Mouse (Mus musculus) liver, embryonic 12.5 days (tissue): ENCODE results near the gene Fryl. TPM values are rescaled to one million over a fixed set of nuclear protein-coding genes. Genes with fewer than 3 reads are reported as not detected.

Source experiments
- ATAC-seq: fragments of 200-750 bp; cut with Nextera tagmentation; 2 replicates; pipeline ENCODE4 v1.8.0; 2017; ENCODE audit warnings: moderate number of reproducible peaks, mild to moderate bottlenecking, moderate library complexity
- H3K27ac ChIP-seq: fragments of 300-500 bp; sonication (generic); 2 replicates; pipeline ENCODE4 v1.5.1; 2016; ENCODE audit warnings: mild to moderate bottlenecking
- H3K27me3 ChIP-seq: fragments of 300-500 bp; sonication (generic); replicated peaks from 2 replicates; pipeline ENCODE4 v1.6.1; 2016; ENCODE audit warnings: mild to moderate bottlenecking, moderate library complexity
- H3K36me3 ChIP-seq: fragments of 300-500 bp; sonication (generic); 2 replicates; pipeline ENCODE4 v1.6.1; 2016; ENCODE audit warnings: mild to moderate bottlenecking, moderate library complexity
- H3K4me1 ChIP-seq: fragments of 300-500 bp; sonication (generic); 2 replicates; pipeline ENCODE4 v1.6.1; 2016
- H3K4me2 ChIP-seq: fragments of 300-500 bp; sonication (generic); 2 replicates; pipeline ENCODE4 v1.6.1; 2016; ENCODE audit warnings: mild to moderate bottlenecking, moderate library complexity
- H3K4me3 ChIP-seq: fragments of 300-500 bp; sonication (generic); 2 replicates; pipeline ENCODE4 v1.5.1; 2016; ENCODE audit warnings: mild to moderate bottlenecking, moderate library complexity
- H3K9ac ChIP-seq: fragments of 300-500 bp; sonication (generic); 2 replicates; pipeline ENCODE4 v1.6.1; 2016; ENCODE audit warnings: mild to moderate bottlenecking, moderate library complexity
- H3K9me3 ChIP-seq: fragments of 300-500 bp; sonication (generic); replicated peaks from 2 replicates; pipeline ENCODE4 v1.6.1; 2016; ENCODE audit warnings: mild to moderate bottlenecking, moderate library complexity
- WGBS: fragments of 180-500 bp; shearing (Covaris S2); methylation state at CpG from one replicate; pipeline ENCODE4 v1.1.7; 2016; ENCODE audit not compliant: insufficient replicate concordance; 5-methylcytosine and 5-hydroxymethylcytosine counted together
- polyA plus RNA-seq: library from polyadenylated mRNA; unstranded; fragments of >200 nt; fragmentation: Nextera tagmentation; extraction: Ambion mirVana; gene quantifications from 2 replicates; pipeline ENCODE4 v1.2.1, GENCODE M21; 2016

Fryl gene
- polyA plus RNA-seq, 1 experiment from 2014 or later = 46.3 TPM

- H3K36me3 ChIP-seq = 0 out of 2 replicates have a peak, but pooled peaks cover 5% of the 10 kb centered on the region
- WGBS = 60% methylated on average over 5 of the region's 5 CpGs
- H3K4me1 ChIP-seq = peaks cover 37% of the 10 kb centered on the region
- H3K4me2 ChIP-seq = no peak overlapping the region
- H3K9me3 ChIP-seq = no peaks in the 10 kb centered on the region
- ATAC-seq = peak; percentile 55; the same call in 1 of the 2 replicates
- no peak overlapping the region for H3K27ac ChIP-seq
- no peak overlapping the region for H3K9ac ChIP-seq
- H3K27me3 ChIP-seq = no peaks in the 10 kb centered on the region
- H3K4me3 ChIP-seq = no peak overlapping the region
Observed at GRCm38 (mm10) chr5:73168769-73169272, 87.6 kb downstream of the Fryl start.

- H3K4me2 ChIP-seq = no peak overlapping the region
- peaks cover 33% of the 10 kb centered on the region for H3K4me1 ChIP-seq
- H3K9ac ChIP-seq = no peak overlapping the region
- no peaks in the 10 kb centered on the region for H3K27me3 ChIP-seq
- no peaks in the 10 kb centered on the region for H3K9me3 ChIP-seq
- ATAC-seq = no peak
- H3K36me3 ChIP-seq = 0 out of 2 replicates have a peak, but pooled peaks cover 5% of the 10 kb centered on the region
- 87% methylated on average over 18 of the region's 18 CpGs for WGBS
- H3K4me3 ChIP-seq = no peak overlapping the region
- H3K27ac ChIP-seq = no peak overlapping the region
Observed at GRCm38 (mm10) chr5:73167976-73168768, 88.2 kb downstream of the Fryl start.

- no peaks in the 10 kb centered on the region for H3K27me3 ChIP-seq
- 0 out of 2 replicates have a peak, but pooled peaks cover 10% of the 10 kb centered on the region for H3K36me3 ChIP-seq
- no peak for ATAC-seq
- no peak overlapping the region for H3K9ac ChIP-seq
- H3K9me3 ChIP-seq = no peaks in the 10 kb centered on the region
- no peak overlapping the region for H3K4me2 ChIP-seq
- peaks cover 11% of the 10 kb centered on the region; the same call in 1 of the 2 replicates for H3K4me1 ChIP-seq
- H3K27ac ChIP-seq = no peak overlapping the region
- 82% methylated on average over 6 of the region's 6 CpGs for WGBS
- no peak overlapping the region for H3K4me3 ChIP-seq
Observed at GRCm38 (mm10) chr5:73163970-73164369, 92.4 kb downstream of the Fryl start.

- WGBS = 90% methylated on average over 2 of the region's 2 CpGs
- Histone ChIP-seq H3K9ac (no peak overlapping the region), H3K27ac (no peak overlapping the region), H3K4me1 (peaks cover 7% of the 10 kb centered on the region), H3K27me3 (no peaks in the 10 kb centered on the region), H3K4me3 (no peak overlapping the region), H3K9me3 (no peaks in the 10 kb centered on the region), H3K36me3 (0 out of 2 replicates have a peak, but pooled peaks cover 5% of the 10 kb centered on the region), H3K4me2 (no peak overlapping the region)
- no peak for ATAC-seq
Observed at GRCm38 (mm10) chr5:73162492-73162891, 93.9 kb downstream of the Fryl start.

GRCm38 (mm10) chr5:73160440-73160839, 96.0 kb downstream of the Fryl start:
- H3K27ac ChIP-seq = no peak overlapping the region
- H3K4me3 ChIP-seq = no peak overlapping the region
- 92% methylated on average over 9 of the region's 9 CpGs for WGBS
- no peak overlapping the region for H3K4me2 ChIP-seq
- no peak overlapping the region for H3K9ac ChIP-seq
- no peak for ATAC-seq
- peaks cover 22% of the 10 kb centered on the region for H3K4me1 ChIP-seq
- H3K9me3 ChIP-seq = no peaks in the 10 kb centered on the region
- H3K27me3 ChIP-seq = no peaks in the 10 kb centered on the region
- H3K36me3 ChIP-seq = 0 out of 2 replicates have a peak, but pooled peaks cover 5% of the 10 kb centered on the region

GRCm38 (mm10) chr5:73157502-73157901, 98.9 kb downstream of the Fryl start:
- no peak for ATAC-seq
- Histone ChIP-seq H3K27me3 (no peaks in the 10 kb centered on the region), H3K4me1 (peaks cover 22% of the 10 kb centered on the region), H3K4me2 (no peak overlapping the region), H3K36me3 (0 out of 2 replicates have a peak, but pooled peaks cover 5% of the 10 kb centered on the region), H3K9me3 (no peaks in the 10 kb centered on the region), H3K4me3 (no peak overlapping the region), H3K9ac (no peak overlapping the region), H3K27ac (no peak overlapping the region)
- WGBS = 76% methylated on average over 6 of the region's 6 CpGs

- H3K9ac ChIP-seq = no peak overlapping the region
- no peak for ATAC-seq
- no peaks in the 10 kb centered on the region for H3K27me3 ChIP-seq
- H3K4me1 ChIP-seq = peaks cover 21% of the 10 kb centered on the region
- 68% methylated on average over 5 of the region's 5 CpGs for WGBS
- H3K9me3 ChIP-seq = no peaks in the 10 kb centered on the region
- no peak overlapping the region for H3K4me3 ChIP-seq
- no peak overlapping the region for H3K27ac ChIP-seq
- no peak overlapping the region for H3K4me2 ChIP-seq
- 0 out of 2 replicates have a peak, but pooled peaks cover 5% of the 10 kb centered on the region for H3K36me3 ChIP-seq
Observed at GRCm38 (mm10) chr5:73157009-73157408, 99.4 kb downstream of the Fryl start.

GRCm38 (mm10) chr5:73156226-73156926, 100.0 kb downstream of the Fryl start:
- Histone ChIP-seq H3K9me3 (no peaks in the 10 kb centered on the region), H3K27me3 (no peaks in the 10 kb centered on the region), H3K4me1 (peaks cover 19% of the 10 kb centered on the region), H3K36me3 (0 out of 2 replicates have a peak, but pooled peaks cover 5% of the 10 kb centered on the region), H3K9ac (no peak overlapping the region), H3K4me3 (no peak overlapping the region), H3K4me2 (no peak overlapping the region), H3K27ac (no peak overlapping the region)
- ATAC-seq = no peak
- WGBS = 77% methylated on average over 15 of the region's 15 CpGs

- WGBS = 88% methylated on average over 14 of the region's 14 CpGs
- H3K9ac ChIP-seq = no peak overlapping the region
- no peak overlapping the region for H3K4me2 ChIP-seq
- no peaks in the 10 kb centered on the region for H3K27me3 ChIP-seq
- no peaks in the 10 kb centered on the region for H3K9me3 ChIP-seq
- H3K4me1 ChIP-seq = peaks cover 19% of the 10 kb centered on the region
- H3K27ac ChIP-seq = no peak overlapping the region
- H3K36me3 ChIP-seq = no peaks in the 10 kb centered on the region; the same call in 1 of the 2 replicates
- H3K4me3 ChIP-seq = no peak overlapping the region
- ATAC-seq = peak; percentile 30; the same call in 1 of the 2 replicates
Observed at GRCm38 (mm10) chr5:73153802-73154465, 102.5 kb downstream of the Fryl start.

GRCm38 (mm10) chr5:73152206-73152605, 104.2 kb downstream of the Fryl start:
- H3K4me2 ChIP-seq = no peak overlapping the region
- H3K9me3 ChIP-seq = no peaks in the 10 kb centered on the region
- ATAC-seq = no peak
- H3K9ac ChIP-seq = no peak overlapping the region
- peaks cover 13% of the 10 kb centered on the region for H3K36me3 ChIP-seq
- H3K4me1 ChIP-seq = peaks cover 12% of the 10 kb centered on the region
- no peak overlapping the region for H3K27ac ChIP-seq
- no peaks in the 10 kb centered on the region for H3K27me3 ChIP-seq
- no peak overlapping the region for H3K4me3 ChIP-seq

GRCm38 (mm10) chr5:73150877-73151445, 105.5 kb downstream of the Fryl start:
- H3K36me3 ChIP-seq = peaks cover 25% of the 10 kb centered on the region
- no peak for ATAC-seq
- H3K4me3 ChIP-seq = no peak overlapping the region
- H3K27me3 ChIP-seq = no peaks in the 10 kb centered on the region
- 82% methylated on average over 6 of the region's 6 CpGs for WGBS
- no peak overlapping the region for H3K9ac ChIP-seq
- no peaks in the 10 kb centered on the region for H3K4me1 ChIP-seq
- no peak overlapping the region for H3K4me2 ChIP-seq
- no peak overlapping the region for H3K27ac ChIP-seq
- H3K9me3 ChIP-seq = no peaks in the 10 kb centered on the region
